Mouse (Mus musculus) neural tube, embryonic 13.5 days (tissue): ENCODE data around the gene Agpat1. TPM values are rescaled to one million over a fixed set of nuclear protein-coding genes. Genes with fewer than 3 reads are reported as not detected.
A peak's percentile ranks its signal among the peaks of the same experiment; 100 is the strongest.

Source experiments
- ATAC-seq: fragments of 200-750 bp; cut with Nextera tagmentation; 2 replicates; pipeline ENCODE4 v1.8.0; 2017; ENCODE audit warnings: low read depth, mild to moderate bottlenecking, moderate TSS enrichment, moderate library complexity
- H3K27ac ChIP-seq: fragments of 300-500 bp; sonication (generic); replicated peaks from 2 replicates; pipeline ENCODE4 v1.5.1; 2015; ENCODE audit warnings: moderate library complexity, mild to moderate bottlenecking, inconsistent platforms
- H3K27me3 ChIP-seq: fragments of 300-500 bp; sonication (generic); 2 replicates; pipeline ENCODE4 v1.6.1; 2015; ENCODE audit warnings: mild to moderate bottlenecking, inconsistent platforms
- H3K36me3 ChIP-seq: fragments of 300-500 bp; sonication (generic); 2 replicates; pipeline ENCODE4 v1.6.1; 2015; ENCODE audit warnings: mild to moderate bottlenecking, inconsistent platforms
- H3K4me1 ChIP-seq: fragments of 300-500 bp; sonication (generic); replicated peaks from 2 replicates; pipeline ENCODE4 v1.6.1; 2015; ENCODE audit warnings: inconsistent platforms
- H3K4me2 ChIP-seq: fragments of 300-500 bp; sonication (generic); 2 replicates; pipeline ENCODE4 v1.6.1; 2015; ENCODE audit warnings: inconsistent platforms, mild to moderate bottlenecking, moderate library complexity
- H3K4me3 ChIP-seq: fragments of 300-500 bp; sonication (generic); 2 replicates; pipeline ENCODE4 v1.5.1; 2015; ENCODE audit warnings: mild to moderate bottlenecking, inconsistent platforms
- H3K9ac ChIP-seq: fragments of 300-500 bp; sonication (generic); 2 replicates; pipeline ENCODE4 v1.6.1; 2015; ENCODE audit warnings: moderate library complexity, mild to moderate bottlenecking, inconsistent platforms
- H3K9me3 ChIP-seq: fragments of 300-500 bp; sonication (generic); 2 replicates; pipeline ENCODE4 v1.6.1; 2016; ENCODE audit warnings: inconsistent platforms
- WGBS: fragments of 180-500 bp; shearing (Covaris S2); methylation state at CpG from one replicate; pipeline ENCODE4 v1.1.7; 2015; 5-methylcytosine and 5-hydroxymethylcytosine counted together
- polyA plus RNA-seq: library from polyadenylated mRNA; unstranded; fragments of >200 nt; fragmentation: Nextera tagmentation; extraction: Ambion mirVana; gene quantifications from 2 replicates; pipeline ENCODE4 v1.2.1, GENCODE M21; 2015

Gene Agpat1
- polyA plus RNA-seq, 1 experiment from 2014 or later, result 99.6 TPM

DNA sequence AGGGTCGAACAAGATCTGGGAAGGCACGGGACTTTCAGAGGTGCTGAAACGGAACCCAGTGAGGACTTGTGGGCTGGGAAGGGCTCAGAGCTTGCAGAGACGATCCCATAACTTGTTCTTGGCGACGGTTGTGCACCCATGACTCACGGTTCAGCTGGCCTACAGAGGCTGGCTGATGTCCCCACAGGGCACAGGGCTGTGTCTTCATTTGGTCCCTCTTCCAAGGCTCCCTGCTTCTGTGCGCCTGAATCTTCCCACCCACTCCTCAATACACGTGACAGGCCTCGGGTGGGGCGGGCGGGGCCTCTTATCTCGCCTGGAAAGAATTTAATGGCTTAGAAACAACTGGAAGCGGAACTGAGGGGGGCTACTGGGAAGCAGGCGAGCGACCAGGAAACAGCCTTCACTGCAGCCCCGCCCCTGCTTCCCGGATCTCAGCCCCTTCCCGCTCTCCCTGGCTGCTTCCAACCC lies 57.1 kb downstream of the Agpat1 start:
- Histone ChIP-seq H3K4me3 (no peak overlapping the region), H3K27ac (no peak overlapping the region), H3K36me3 (no peaks in the 10 kb centered on the region), H3K4me1 (peaks cover 11% of the 10 kb centered on the region), H3K27me3 (peaks cover 50% of the 10 kb centered on the region), H3K4me2 (peak overlapping the region; percentile 35), H3K9me3 (no peaks in the 10 kb centered on the region), H3K9ac (no peak overlapping the region)
- 0 out of 2 replicates have a peak, but pooled peaks have one; percentile 17 for ATAC-seq
- WGBS, result 8% methylated on average over 19 of the region's 19 CpGs

DNA sequence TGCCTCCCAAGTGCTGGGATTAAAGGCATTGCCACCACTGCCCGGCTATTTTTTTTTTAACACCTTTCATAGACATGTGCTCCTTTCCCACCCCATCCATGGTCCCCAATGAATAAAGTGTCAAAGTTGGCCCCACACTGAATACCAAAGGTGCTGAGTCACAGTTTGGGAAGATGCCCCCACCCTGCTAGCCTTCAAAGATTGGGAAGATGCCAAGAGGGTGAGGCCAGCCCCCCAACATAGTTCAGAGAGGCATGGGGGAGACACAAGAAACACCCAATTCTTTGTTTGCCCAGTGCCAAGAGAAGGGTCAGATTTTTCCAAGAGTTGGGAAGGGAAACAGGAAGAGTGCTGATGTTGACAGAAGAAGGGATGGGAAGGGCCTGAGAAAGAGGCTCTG lies 58.4 kb downstream of the Agpat1 start:
- Histone ChIP-seq H3K4me3 (no peak overlapping the region), H3K27me3 (peaks cover 55% of the 10 kb centered on the region), H3K9ac (no peak overlapping the region), H3K4me2 (no peak overlapping the region), H3K27ac (no peak overlapping the region), H3K9me3 (no peaks in the 10 kb centered on the region), H3K4me1 (peaks cover 5% of the 10 kb centered on the region; the same call in 1 of the 2 replicates), H3K36me3 (no peaks in the 10 kb centered on the region)
- 88% methylated on average over 1 of the region's 1 CpGs for WGBS
- ATAC-seq, result no peak

DNA sequence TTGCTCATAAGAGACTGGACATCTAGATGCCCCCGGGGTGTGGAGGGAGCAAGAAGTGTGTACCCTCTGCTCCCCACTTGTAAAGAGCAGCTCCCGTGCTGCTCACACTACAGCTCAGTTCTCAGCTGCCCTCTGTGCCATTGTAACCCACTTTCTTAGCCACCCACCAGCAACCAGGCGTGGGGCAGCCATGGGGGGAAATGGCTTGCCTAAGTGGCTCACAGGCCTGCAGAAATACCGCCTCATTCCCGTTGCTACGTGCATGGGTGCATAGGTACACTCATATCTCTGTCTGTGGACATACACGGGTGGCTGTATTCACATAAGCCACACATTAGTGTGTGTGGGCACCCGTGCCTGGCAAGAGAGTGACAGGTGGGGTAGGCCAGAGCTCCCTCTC lies 58.9 kb downstream of the Agpat1 start:
- Histone ChIP-seq H3K36me3 (no peaks in the 10 kb centered on the region), H3K4me2 (no peak overlapping the region), H3K4me1 (peaks cover 5% of the 10 kb centered on the region; the same call in 1 of the 2 replicates), H3K9ac (no peak overlapping the region), H3K4me3 (no peak overlapping the region), H3K27me3 (peaks cover 55% of the 10 kb centered on the region), H3K9me3 (no peaks in the 10 kb centered on the region), H3K27ac (no peak overlapping the region)
- no peak for ATAC-seq
- WGBS, result 85% methylated on average over 8 of the region's 8 CpGs

Other genes starting within 250 kb of the Agpat1 start
- gene Btnl2, start 249.4 kb upstream of the Agpat1 start, polyA plus RNA-seq, result not detected in 2 replicates
- gene Btnl1, start 227.1 kb upstream of the Agpat1 start, polyA plus RNA-seq, result not detected in 2 replicates
- 2.7 and 2.8 TPM in 2 replicates for gene BC051142, start 205.4 kb upstream of the Agpat1 start, polyA plus RNA-seq
- gene Btnl4, start 126.9 kb upstream of the Agpat1 start, polyA plus RNA-seq, result not detected in 2 replicates
- gene Btnl6, start 86.9 kb upstream of the Agpat1 start, polyA plus RNA-seq, result not detected in 2 replicates
- 5.4 and 9.5 TPM in 2 replicates for gene Notch4, start 40.0 kb upstream of the Agpat1 start, polyA plus RNA-seq
- 4.8 and 5.3 TPM in 2 replicates for gene Gpsm3, start 14.5 kb upstream of the Agpat1 start, polyA plus RNA-seq
- gene Pbx2, start 13.0 kb upstream of the Agpat1 start, polyA plus RNA-seq, result 9.2 and 10.2 TPM in 2 replicates
- 2.0 and 2.2 TPM in 2 replicates for gene Ager, start 6.4 kb upstream of the Agpat1 start, polyA plus RNA-seq
- 260 and 270 TPM in 2 replicates for gene Rnf5, start 572 bp upstream of the Agpat1 start, polyA plus RNA-seq
- 21.8 and 28.4 TPM in 2 replicates for gene Egfl8, start 11.7 kb downstream of the Agpat1 start, polyA plus RNA-seq
- 23.7 and 25.0 TPM in 2 replicates for gene Ppt2, start 24.2 kb downstream of the Agpat1 start, polyA plus RNA-seq
- gene Prrt1, start 25.3 kb downstream of the Agpat1 start, polyA plus RNA-seq, result 3.8 and 4.2 TPM in 2 replicates
- 17.1 and 18.6 TPM in 2 replicates for gene Fkbpl, start 40.5 kb downstream of the Agpat1 start, polyA plus RNA-seq
- 106 TPM in 2 replicates for gene Atf6b, start 42.9 kb downstream of the Agpat1 start, polyA plus RNA-seq
- gene Tnxb, start 66.3 kb downstream of the Agpat1 start, polyA plus RNA-seq, result 0.11 and 0.14 TPM in 2 replicates
- not detected in 2 replicates for gene C4b, start 139.6 kb downstream of the Agpat1 start, polyA plus RNA-seq
- not detected in 2 replicates for gene Cyp21a1, start 200.3 kb downstream of the Agpat1 start, polyA plus RNA-seq
- 31.6 and 34.2 TPM in 2 replicates for gene Stk19, start 232.7 kb downstream of the Agpat1 start, polyA plus RNA-seq
- 63.0 and 63.2 TPM in 2 replicates for gene Dxo, start 232.8 kb downstream of the Agpat1 start, polyA plus RNA-seq
- gene Skiv2l, start 245.9 kb downstream of the Agpat1 start, polyA plus RNA-seq, result 49.7 and 57.1 TPM in 2 replicates
- gene Nelfe, start 246.1 kb downstream of the Agpat1 start, polyA plus RNA-seq, result 81.6 and 90.5 TPM in 2 replicates